Mouse (Mus musculus) midbrain, embryonic 16.5 days (tissue): ENCODE measurements around the gene Gm6408. TPM values are rescaled to one million over a fixed set of nuclear protein-coding genes. Genes with fewer than 3 reads are reported as not detected.
"Not testable (repeated sequence)": the region's sequence is repeated elsewhere in the genome, so short reads cannot be mapped to it uniquely, and the experiment has no call there.

Experiments used
- ATAC-seq: fragments of 200-750 bp; cut with Nextera tagmentation; 2 replicates; pipeline ENCODE4 v1.8.0; 2017; ENCODE audit warnings: moderate TSS enrichment
- H3K27ac ChIP-seq: fragments of 300-500 bp; sonication (generic); 2 replicates; pipeline ENCODE4 v1.5.1; 2014; ENCODE audit warnings: mild to moderate bottlenecking, low read length, mixed read lengths
- H3K27me3 ChIP-seq: fragments of 300-500 bp; sonication (generic); 2 replicates; pipeline ENCODE4 v1.6.1; 2014; ENCODE audit warnings: low read depth, low read length, mixed read lengths; ENCODE audit not compliant: control insufficient read depth, insufficient read depth
- H3K36me3 ChIP-seq: fragments of 300-500 bp; sonication (generic); 2 replicates; pipeline ENCODE4 v1.6.1; 2014; ENCODE audit warnings: mild to moderate bottlenecking, low read length, moderate library complexity, mixed read lengths; ENCODE audit not compliant: control insufficient read depth, insufficient read depth
- H3K4me1 ChIP-seq: fragments of 300-500 bp; sonication (generic); 2 replicates; pipeline ENCODE4 v1.6.1; 2014; ENCODE audit warnings: mild to moderate bottlenecking, low read length, mixed read lengths; ENCODE audit not compliant: control insufficient read depth, insufficient read depth
- H3K4me2 ChIP-seq: fragments of 300-500 bp; sonication (generic); 2 replicates; pipeline ENCODE4 v1.6.1; 2014; ENCODE audit warnings: mild to moderate bottlenecking, low read length, mixed read lengths
- H3K4me3 ChIP-seq: fragments of 300-500 bp; sonication (generic); 2 replicates; pipeline ENCODE4 v1.5.1; 2014; ENCODE audit warnings: low read depth, mild to moderate bottlenecking, low read length, moderate library complexity, mixed read lengths
- H3K9ac ChIP-seq: fragments of 300-500 bp; sonication (generic); 2 replicates; pipeline ENCODE4 v1.6.1; 2014; ENCODE audit warnings: low read depth, low read length, mixed read lengths
- H3K9me3 ChIP-seq: fragments of 300-500 bp; sonication (generic); replicated peaks from 2 replicates; pipeline ENCODE4 v1.6.1; 2014; ENCODE audit warnings: mild to moderate bottlenecking, low read length, mixed read lengths; ENCODE audit not compliant: control insufficient read depth, poor library complexity, severe bottlenecking
- WGBS: fragments of 180-500 bp; shearing (Covaris S2); extraction: QIAGEN DNeasy Blood & Tissue Kit; methylation state at CpG from one replicate; pipeline ENCODE4 v1.1.7; 2014; 5-methylcytosine and 5-hydroxymethylcytosine counted together
- polyA plus RNA-seq: library from polyadenylated mRNA; unstranded; fragments of >200 nt; fragmentation: Nextera tagmentation; extraction: Ambion mirVana; gene quantifications from 2 replicates; pipeline ENCODE4 v1.2.1, GENCODE M21; 2015

The Gm6408 gene
- not detected in 2 replicates for polyA plus RNA-seq

- H3K4me1 ChIP-seq, H3K4me2 ChIP-seq, H3K36me3 ChIP-seq, H3K9ac ChIP-seq, H3K27ac ChIP-seq, H3K27me3 ChIP-seq, H3K9me3 ChIP-seq, H3K4me3 ChIP-seq, ATAC-seq: not testable (repeated sequence)
- no CpG with 5 or more reads among the region's 3 CpGs for WGBS
These were observed at the start of gene Gm6408 for GRCm38 (mm10) chr5:146481665-146482064. Gm6408 (plus strand) TSS chr5:146481965.

- H3K4me3 ChIP-seq: no peak overlapping the region
- H3K27me3 ChIP-seq: no peaks in the 10 kb centered on the region
- no peaks in the 10 kb centered on the region for H3K9me3 ChIP-seq
- H3K4me1 ChIP-seq: no peaks in the 10 kb centered on the region
- no peak overlapping the region for H3K27ac ChIP-seq
- peaks cover 4% of the 10 kb centered on the region for H3K36me3 ChIP-seq
- no peak overlapping the region for H3K9ac ChIP-seq
- ATAC-seq: no peak
- WGBS: 90% methylated on average over 6 of the region's 6 CpGs
- H3K4me2 ChIP-seq: no peak overlapping the region
These were observed 49.3 kb upstream of the Gm6408 start for GRCm38 (mm10) chr5:146432476-146432875.

- Histone ChIP-seq H3K27ac (no peak overlapping the region), H3K4me2 (no peak overlapping the region), H3K9ac (no peak overlapping the region), H3K36me3 (peaks cover 18% of the 10 kb centered on the region), H3K4me1 (no peaks in the 10 kb centered on the region), H3K27me3 (no peaks in the 10 kb centered on the region), H3K9me3 (no peaks in the 10 kb centered on the region), H3K4me3 (no peak overlapping the region)
- no peak for ATAC-seq
- 93% methylated on average over 16 of the region's 16 CpGs for WGBS
These were observed 46.4 kb upstream of the Gm6408 start for GRCm38 (mm10) chr5:146435316-146435715.

GRCm38 (mm10) chr5:146436796-146437195 lies 45.0 kb upstream of the Gm6408 start:
- no peaks in the 10 kb centered on the region for H3K27me3 ChIP-seq
- no peaks in the 10 kb centered on the region for H3K4me1 ChIP-seq
- no peak overlapping the region for H3K4me3 ChIP-seq
- H3K9ac ChIP-seq: no peak overlapping the region
- no peak for ATAC-seq
- H3K4me2 ChIP-seq: no peak overlapping the region
- H3K36me3 ChIP-seq: peaks cover 18% of the 10 kb centered on the region
- no peaks in the 10 kb centered on the region for H3K9me3 ChIP-seq
- 95% methylated on average over 11 of the region's 11 CpGs for WGBS
- no peak overlapping the region for H3K27ac ChIP-seq

GRCm38 (mm10) chr5:146439152-146439781 lies 42.5 kb upstream of the Gm6408 start:
- no peaks in the 10 kb centered on the region for H3K27me3 ChIP-seq
- no peak overlapping the region for H3K9ac ChIP-seq
- H3K4me3 ChIP-seq: no peak overlapping the region
- H3K4me1 ChIP-seq: no peaks in the 10 kb centered on the region
- H3K36me3 ChIP-seq: peaks cover 20% of the 10 kb centered on the region
- ATAC-seq: no peak
- H3K27ac ChIP-seq: no peak overlapping the region
- no peaks in the 10 kb centered on the region for H3K9me3 ChIP-seq
- H3K4me2 ChIP-seq: no peak overlapping the region
- 89% methylated on average over 7 of the region's 7 CpGs for WGBS

GRCm38 (mm10) chr5:146440273-146440672 lies 41.5 kb upstream of the Gm6408 start:
- Histone ChIP-seq H3K9ac (no peak overlapping the region), H3K4me1 (no peaks in the 10 kb centered on the region), H3K4me2 (no peak overlapping the region), H3K27ac (no peak overlapping the region), H3K36me3 (peaks cover 19% of the 10 kb centered on the region), H3K4me3 (no peak overlapping the region), H3K27me3 (no peaks in the 10 kb centered on the region), H3K9me3 (no peaks in the 10 kb centered on the region)
- 91% methylated on average over 5 of the region's 5 CpGs for WGBS
- ATAC-seq: no peak

- Histone ChIP-seq H3K4me1 (no peaks in the 10 kb centered on the region), H3K36me3 (peaks cover 16% of the 10 kb centered on the region), H3K9me3 (no peaks in the 10 kb centered on the region), H3K4me2 (no peak overlapping the region), H3K27me3 (no peaks in the 10 kb centered on the region), H3K9ac (no peak overlapping the region), H3K27ac (no peak overlapping the region), H3K4me3 (no peak overlapping the region)
- no peak for ATAC-seq
- 93% methylated on average over 2 of the region's 2 CpGs for WGBS
These were observed 39.0 kb upstream of the Gm6408 start for GRCm38 (mm10) chr5:146442767-146443166.

GRCm38 (mm10) chr5:146446633-146447032 lies 35.1 kb upstream of the Gm6408 start:
- ATAC-seq: no peak
- H3K9me3 ChIP-seq: no peaks in the 10 kb centered on the region
- no peaks in the 10 kb centered on the region for H3K4me1 ChIP-seq
- no peak overlapping the region for H3K4me3 ChIP-seq
- H3K9ac ChIP-seq: no peak overlapping the region
- no peak overlapping the region for H3K4me2 ChIP-seq
- WGBS: 76% methylated on average over 2 of the region's 2 CpGs
- H3K27me3 ChIP-seq: no peaks in the 10 kb centered on the region
- no peak overlapping the region for H3K27ac ChIP-seq
- peaks cover 2% of the 10 kb centered on the region; the same call in 1 of the 2 replicates for H3K36me3 ChIP-seq

GRCm38 (mm10) chr5:146451592-146452254 lies 30.0 kb upstream of the Gm6408 start:
- no peak overlapping the region for H3K4me2 ChIP-seq
- no peaks in the 10 kb centered on the region for H3K4me1 ChIP-seq
- H3K27ac ChIP-seq: no peak overlapping the region
- no peak overlapping the region for H3K9ac ChIP-seq
- 71% methylated on average over 11 of the region's 11 CpGs for WGBS
- peaks cover 12% of the 10 kb centered on the region for H3K36me3 ChIP-seq
- H3K27me3 ChIP-seq: no peaks in the 10 kb centered on the region
- no peaks in the 10 kb centered on the region for H3K9me3 ChIP-seq
- no peak for ATAC-seq
- no peak overlapping the region for H3K4me3 ChIP-seq
